Mouse (Mus musculus): Measurements from ENCODE around the gene BC025920. TPM values are rescaled to one million over a fixed set of nuclear protein-coding genes. Genes with fewer than 3 reads are reported as not detected.
"Not testable (repeated sequence)": the region's sequence is repeated elsewhere in the genome, so short reads cannot be mapped to it uniquely, and the experiment has no call there.

The BC025920 gene
- total RNA-seq, 2 experiments from 2014 or later = 2.8 to 4.5 TPM

DNA sequence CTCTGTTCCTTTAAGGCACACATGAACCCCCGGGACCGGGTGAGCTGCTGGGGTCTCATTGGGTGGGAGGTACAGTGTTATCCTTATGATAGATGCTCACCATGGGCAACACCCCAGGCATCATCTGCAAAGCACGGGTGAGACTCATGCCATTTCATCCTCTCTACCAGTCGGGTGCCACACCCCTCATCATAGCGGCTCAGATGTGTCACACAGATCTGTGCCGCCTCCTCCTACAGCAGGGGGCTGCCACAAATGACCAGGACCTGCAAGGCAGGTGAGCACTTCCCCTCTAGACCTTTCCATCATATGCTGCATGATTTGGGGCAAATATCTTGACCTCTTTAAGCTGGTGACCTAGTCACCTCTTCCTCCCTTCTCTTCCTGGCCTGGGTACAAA, 32.0 kb downstream of the BC025920 start:
- no peak for ATAC-seq (replicated peaks; ENCODE audit: low FRiP score, low TSS enrichment, poor library complexity, severe bottlenecking)

GRCm38 (mm10) chr10:81640825-81641224, 34.8 kb downstream of the BC025920 start:
- ATAC-seq (replicated peaks; ENCODE audit: low FRiP score, low TSS enrichment, poor library complexity, severe bottlenecking) = not testable (repeated sequence)

DNA sequence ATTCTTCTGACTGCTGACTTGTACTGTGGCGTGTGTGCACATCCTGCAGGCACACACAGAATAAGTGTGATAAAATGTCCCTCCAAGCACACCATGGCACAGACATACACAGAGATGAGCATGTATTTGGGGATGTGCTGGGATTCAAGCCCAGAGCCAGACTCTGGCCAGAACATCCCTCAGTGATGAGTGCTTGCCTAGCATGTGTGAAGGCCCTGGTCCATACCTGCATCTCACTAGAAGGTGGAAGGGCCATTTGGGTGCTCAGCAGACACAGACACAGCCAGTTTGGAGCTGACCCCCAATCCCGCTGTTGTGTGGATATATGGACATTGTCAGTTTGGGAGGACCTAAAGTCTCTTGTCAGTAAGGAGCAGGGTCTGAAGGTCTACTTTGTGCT, 35.5 kb downstream of the BC025920 start:
- ATAC-seq (replicated peaks; ENCODE audit: low FRiP score, low TSS enrichment, poor library complexity, severe bottlenecking) = no peak

DNA sequence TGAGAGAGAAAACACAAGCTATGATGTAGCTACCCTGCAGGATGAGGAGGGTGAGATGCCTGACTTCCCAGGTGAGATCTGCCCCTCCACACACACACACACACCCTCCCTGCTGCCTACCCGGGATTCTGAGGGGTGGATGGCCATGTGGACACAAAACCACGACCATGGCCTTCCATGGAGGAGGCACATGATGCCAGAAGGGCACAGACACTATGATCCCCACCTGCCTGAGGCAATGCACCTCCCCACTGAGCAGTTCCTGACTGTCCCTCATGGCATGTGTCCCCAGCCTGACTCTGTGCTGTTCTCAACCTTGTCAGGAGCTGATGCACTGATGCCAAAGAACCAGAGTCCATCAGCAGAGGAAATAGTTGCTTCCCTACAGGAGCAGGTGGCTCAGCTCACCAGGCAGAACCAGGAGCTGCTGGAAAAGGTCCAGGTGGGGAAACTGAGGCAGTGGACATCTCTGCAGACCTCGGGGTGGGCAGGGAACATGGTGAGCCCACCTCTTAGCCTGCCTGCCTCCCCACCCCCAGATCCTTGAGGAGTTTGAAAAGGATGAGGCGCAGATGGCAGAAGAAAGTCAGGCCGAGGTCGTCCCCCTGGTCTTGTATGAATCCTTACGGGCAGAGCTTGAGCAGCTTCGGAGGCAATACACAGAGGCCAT, 36.0 kb downstream of the BC025920 start:
- ATAC-seq (replicated peaks; ENCODE audit: low FRiP score, low TSS enrichment, poor library complexity, severe bottlenecking) = no peak

DNA sequence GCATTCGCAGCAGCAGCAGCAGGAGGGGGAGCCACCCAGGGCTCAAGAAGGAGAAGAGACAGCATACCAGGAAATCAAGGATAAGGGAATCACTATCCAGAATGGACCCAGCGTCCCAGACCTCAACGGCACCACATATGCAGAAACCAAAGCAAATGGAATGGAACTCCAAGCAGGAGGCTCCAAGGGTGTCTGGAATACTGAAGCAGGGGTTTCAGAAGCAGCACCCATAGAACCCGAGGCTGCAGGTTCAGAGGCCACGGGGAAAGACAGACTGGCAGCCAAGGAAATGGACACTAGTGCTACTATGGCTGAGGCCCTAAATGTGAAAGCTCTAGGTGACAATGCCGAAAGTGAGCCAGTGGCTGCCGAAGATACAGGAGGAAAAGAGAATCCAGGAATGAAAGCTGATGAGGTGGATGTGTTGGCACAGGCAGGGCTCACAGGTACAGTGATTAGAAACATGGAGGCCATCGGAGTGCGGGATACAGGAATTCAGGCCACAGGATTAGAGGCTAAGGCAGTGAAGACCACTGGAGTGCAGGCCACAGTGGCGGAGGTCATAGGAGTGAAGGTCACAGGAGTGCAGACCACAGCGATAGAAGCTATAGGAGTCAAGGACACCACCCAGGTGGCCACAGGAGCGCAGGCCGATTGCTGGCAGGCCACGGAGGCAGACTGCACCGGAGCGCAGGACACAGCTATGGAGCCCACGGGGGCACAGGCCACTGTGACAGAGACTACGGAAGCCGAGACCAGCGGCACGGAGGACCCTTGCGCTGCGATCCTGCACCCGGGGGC, 36.8 kb downstream of the BC025920 start:
- ATAC-seq (replicated peaks; ENCODE audit: low FRiP score, low TSS enrichment, poor library complexity, severe bottlenecking) = peak; percentile 31

GRCm38 (mm10) chr10:81643449-81644055, 37.5 kb downstream of the BC025920 start:
- peak; percentile 73 for ATAC-seq (replicated peaks; ENCODE audit: low FRiP score, low TSS enrichment, poor library complexity, severe bottlenecking)

- peak; percentile 11; the same call in 1 of the 2 replicates for ATAC-seq (replicated peaks; ENCODE audit: low FRiP score, low TSS enrichment, poor library complexity, severe bottlenecking)
Observed at GRCm38 (mm10) chr10:81644162-81644561, 38.1 kb downstream of the BC025920 start.

GRCm38 (mm10) chr10:81644716-81645115, 38.6 kb downstream of the BC025920 start:
- ATAC-seq (replicated peaks; ENCODE audit: low FRiP score, low TSS enrichment, poor library complexity, severe bottlenecking) = no peak

GRCm38 (mm10) chr10:81645391-81645790, 39.3 kb downstream of the BC025920 start:
- no peak for ATAC-seq (replicated peaks; ENCODE audit: low FRiP score, low TSS enrichment, poor library complexity, severe bottlenecking)

GRCm38 (mm10) chr10:81646015-81646555, 40.0 kb downstream of the BC025920 start:
- ATAC-seq (replicated peaks; ENCODE audit: low FRiP score, low TSS enrichment, poor library complexity, severe bottlenecking) = no peak

- ATAC-seq (replicated peaks; ENCODE audit: low FRiP score, low TSS enrichment, poor library complexity, severe bottlenecking) = peak; percentile 99
Observed at GRCm38 (mm10) chr10:81648803-81649775, 43.0 kb downstream of the BC025920 start, which contains the start of gene Gm10778. TSS of gene Gm10778 (plus strand) at chr10:81649059.

GRCm38 (mm10) chr10:81655178-81655577, 49.1 kb downstream of the BC025920 start:
- ATAC-seq (replicated peaks; ENCODE audit: low FRiP score, low TSS enrichment, poor library complexity, severe bottlenecking) = no peak

- ATAC-seq (replicated peaks; ENCODE audit: low FRiP score, low TSS enrichment, poor library complexity, severe bottlenecking) = no peak
Observed at GRCm38 (mm10) chr10:81656174-81656573, 50.1 kb downstream of the BC025920 start.

Other genes with a start within 250 kb of the BC025920 start
- 15.7 and 16.4 TPM in 2 replicates for gene Mfsd12, start 248.8 kb upstream of the BC025920 start, total RNA-seq (2014; fragmentation: Nextera tagmentation)
- gene Mfsd12, start 248.8 kb upstream of the BC025920 start, total RNA-seq (2017) = 13.9 and 14.1 TPM in 2 replicates
- 0.70 TPM in 1 of 2 replicates, not detected in the other for gene 4930404N11Rik, start 240.5 kb upstream of the BC025920 start, total RNA-seq (2014; fragmentation: Nextera tagmentation)
- 1.9 TPM in 1 of 2 replicates, not detected in the other for gene 4930404N11Rik, start 240.5 kb upstream of the BC025920 start, total RNA-seq (2017)
- 28.5 and 50.0 TPM in 2 replicates for gene Fzr1, start 227.8 kb upstream of the BC025920 start, total RNA-seq (2014; fragmentation: Nextera tagmentation)
- gene Fzr1, start 227.8 kb upstream of the BC025920 start, total RNA-seq (2017) = 12.2 and 14.9 TPM in 2 replicates
- gene Dohh, start 221.8 kb upstream of the BC025920 start, total RNA-seq (2014; fragmentation: Nextera tagmentation) = 12.3 and 31.4 TPM in 2 replicates
- 31.2 and 37.8 TPM in 2 replicates for gene Dohh, start 221.8 kb upstream of the BC025920 start, total RNA-seq (2017)
- gene Gm48551, start 221.8 kb upstream of the BC025920 start, total RNA-seq (2014; fragmentation: Nextera tagmentation) = 1.2 and 6.3 TPM in 2 replicates
- 0.11 and 2.6 TPM in 2 replicates for gene Gm48551, start 221.8 kb upstream of the BC025920 start, total RNA-seq (2017)
- 4.0 TPM in 1 of 2 replicates, not detected in the other for gene Gm48552, start 217.3 kb upstream of the BC025920 start, total RNA-seq (2014; fragmentation: Nextera tagmentation)
- not detected in 2 replicates for gene Gm48552, start 217.3 kb upstream of the BC025920 start, total RNA-seq (2017)
- 7.7 and 12.8 TPM in 2 replicates for gene Smim24, start 213.2 kb upstream of the BC025920 start, total RNA-seq (2014; fragmentation: Nextera tagmentation)
- gene Smim24, start 213.2 kb upstream of the BC025920 start, total RNA-seq (2017) = 7.4 and 7.5 TPM in 2 replicates
- gene Nfic, start 150.6 kb upstream of the BC025920 start, total RNA-seq (2014; fragmentation: Nextera tagmentation) = 10.6 and 15.9 TPM in 2 replicates
- 3.0 and 3.4 TPM in 2 replicates for gene Nfic, start 150.6 kb upstream of the BC025920 start, total RNA-seq (2017)
- 0.32 TPM in 1 of 2 replicates, not detected in the other for gene Celf5, start 123.6 kb upstream of the BC025920 start, total RNA-seq (2014; fragmentation: Nextera tagmentation)
- gene Celf5, start 123.6 kb upstream of the BC025920 start, total RNA-seq (2017) = 0.38 TPM in 1 of 2 replicates, not detected in the other
- gene Ncln, start 109.9 kb upstream of the BC025920 start, total RNA-seq (2014; fragmentation: Nextera tagmentation) = 91.4 and 117 TPM in 2 replicates
- 42.4 and 71.2 TPM in 2 replicates for gene Ncln, start 109.9 kb upstream of the BC025920 start, total RNA-seq (2017)
- 19.0 and 22.2 TPM in 2 replicates for gene S1pr4, start 106.1 kb upstream of the BC025920 start, total RNA-seq (2014; fragmentation: Nextera tagmentation)
- 17.2 and 18.9 TPM in 2 replicates for gene S1pr4, start 106.1 kb upstream of the BC025920 start, total RNA-seq (2017)
- 41.4 and 48.1 TPM in 2 replicates for gene Gna15, start 82.0 kb upstream of the BC025920 start, total RNA-seq (2014; fragmentation: Nextera tagmentation)
- 42.6 and 45.2 TPM in 2 replicates for gene Gna15, start 82.0 kb upstream of the BC025920 start, total RNA-seq (2017)
- gene Gna11, start 61.1 kb upstream of the BC025920 start, total RNA-seq (2014; fragmentation: Nextera tagmentation) = 13.7 and 22.4 TPM in 2 replicates
- 16.0 and 57.4 TPM in 2 replicates for gene Gna11, start 61.1 kb upstream of the BC025920 start, total RNA-seq (2017)
- gene Aes, start 46.8 kb upstream of the BC025920 start, total RNA-seq (2014; fragmentation: Nextera tagmentation) = 185 and 209 TPM in 2 replicates
- gene Aes, start 46.8 kb upstream of the BC025920 start, total RNA-seq (2017) = 162 and 206 TPM in 2 replicates
- 4.2 and 5.9 TPM in 2 replicates for gene Tle2, start 31.7 kb upstream of the BC025920 start, total RNA-seq (2014; fragmentation: Nextera tagmentation)
- 0.33 and 0.69 TPM in 2 replicates for gene Tle2, start 31.7 kb upstream of the BC025920 start, total RNA-seq (2017)
- 7.9 and 14.3 TPM in 2 replicates for gene Tle6, start 5.2 kb upstream of the BC025920 start, total RNA-seq (2014; fragmentation: Nextera tagmentation)
- gene Tle6, start 5.2 kb upstream of the BC025920 start, total RNA-seq (2017) = 3.5 and 14.3 TPM in 2 replicates
- 13.7 and 18.3 TPM in 2 replicates for gene Sirt6, start 21.5 kb downstream of the BC025920 start, total RNA-seq (2014; fragmentation: Nextera tagmentation)
- gene Sirt6, start 21.5 kb downstream of the BC025920 start, total RNA-seq (2017) = 2.1 and 5.5 TPM in 2 replicates
- gene Ankrd24, start 22.3 kb downstream of the BC025920 start, total RNA-seq (2014; fragmentation: Nextera tagmentation) = 7.7 and 10.4 TPM in 2 replicates
- gene Ankrd24, start 22.3 kb downstream of the BC025920 start, total RNA-seq (2017) = 2.1 and 3.0 TPM in 2 replicates
- 4.5 and 4.6 TPM in 2 replicates for gene Gm10778, start 42.8 kb downstream of the BC025920 start, total RNA-seq (2014; fragmentation: Nextera tagmentation)
- gene Gm10778, start 42.8 kb downstream of the BC025920 start, total RNA-seq (2017) = 4.2 and 6.6 TPM in 2 replicates
- 3.2 and 7.4 TPM in 2 replicates for gene Zfp433, start 98.6 kb downstream of the BC025920 start, total RNA-seq (2014; fragmentation: Nextera tagmentation)
- gene Zfp433, start 98.6 kb downstream of the BC025920 start, total RNA-seq (2017) = 16.8 and 19.8 TPM in 2 replicates
- gene Gm3055, start 164.9 kb downstream of the BC025920 start, total RNA-seq (2014; fragmentation: Nextera tagmentation) = 1.6 and 3.9 TPM in 2 replicates
- 2.4 and 3.0 TPM in 2 replicates for gene Gm3055, start 164.9 kb downstream of the BC025920 start, total RNA-seq (2017)
- gene Gm4767, start 205.9 kb downstream of the BC025920 start, total RNA-seq (2014; fragmentation: Nextera tagmentation) = 1.2 and 8.6 TPM in 2 replicates
- 0.72 TPM in 1 of 2 replicates, not detected in the other for gene Gm4767, start 205.9 kb downstream of the BC025920 start, total RNA-seq (2017)

All from megakaryocyte-erythroid progenitor cell, adult 5-6 weeks (primary cell).